Mouse (Mus musculus): ENCODE results near the gene Wdr45. TPM values are rescaled to one million over a fixed set of nuclear protein-coding genes. Genes with fewer than 3 reads are reported as not detected.

Gene Wdr45
- 23.7 TPM for polyA plus RNA-seq (2015; fragmentation: Illumina TruSeq; extraction: RNeasy Lipid Tissue Mini Kit (QIAGEN cat#74804); ENCODE audit: insufficient read depth, low read depth, low replicate concordance)

DNA sequence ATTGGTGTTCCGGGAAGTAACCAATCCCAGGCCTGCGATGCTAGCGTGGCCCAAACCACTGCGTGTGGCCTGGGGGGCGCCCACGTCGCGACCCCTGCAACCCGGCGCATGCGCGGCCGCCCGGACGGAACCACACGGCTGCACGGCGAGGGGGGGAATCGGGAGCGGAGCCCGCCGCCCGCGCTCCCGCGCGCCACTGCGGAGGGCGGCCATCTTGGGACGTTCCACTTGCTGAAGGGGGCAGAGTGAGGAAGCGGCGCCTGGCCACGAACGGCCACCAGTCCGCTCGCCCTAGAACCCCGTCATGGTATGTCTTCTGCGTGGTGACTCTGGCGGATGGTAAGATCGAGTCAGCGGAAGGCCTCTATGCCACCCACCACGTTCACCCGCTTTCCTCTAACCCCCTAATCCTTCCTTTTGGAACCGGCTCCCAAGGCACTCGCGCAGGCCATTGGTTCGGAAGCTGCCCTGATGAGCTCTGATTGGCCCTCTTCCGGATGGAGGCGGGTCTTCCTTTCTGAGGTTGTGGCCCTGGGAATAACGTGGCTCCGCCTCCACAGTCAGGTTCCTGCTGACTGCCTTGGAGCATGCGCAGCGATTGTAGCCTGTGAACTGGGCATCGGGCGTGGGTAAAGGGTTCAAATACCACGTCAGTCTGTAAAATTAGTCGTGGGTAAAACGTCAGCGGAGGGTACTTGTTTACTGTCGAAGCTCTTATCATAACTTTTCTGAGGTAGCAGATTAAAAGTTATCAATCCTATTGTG lies at the start of gene Wdr45:
Wdr45 (plus strand) TSS at position 199 of the 765 bp plus-strand sequence.

DNA sequence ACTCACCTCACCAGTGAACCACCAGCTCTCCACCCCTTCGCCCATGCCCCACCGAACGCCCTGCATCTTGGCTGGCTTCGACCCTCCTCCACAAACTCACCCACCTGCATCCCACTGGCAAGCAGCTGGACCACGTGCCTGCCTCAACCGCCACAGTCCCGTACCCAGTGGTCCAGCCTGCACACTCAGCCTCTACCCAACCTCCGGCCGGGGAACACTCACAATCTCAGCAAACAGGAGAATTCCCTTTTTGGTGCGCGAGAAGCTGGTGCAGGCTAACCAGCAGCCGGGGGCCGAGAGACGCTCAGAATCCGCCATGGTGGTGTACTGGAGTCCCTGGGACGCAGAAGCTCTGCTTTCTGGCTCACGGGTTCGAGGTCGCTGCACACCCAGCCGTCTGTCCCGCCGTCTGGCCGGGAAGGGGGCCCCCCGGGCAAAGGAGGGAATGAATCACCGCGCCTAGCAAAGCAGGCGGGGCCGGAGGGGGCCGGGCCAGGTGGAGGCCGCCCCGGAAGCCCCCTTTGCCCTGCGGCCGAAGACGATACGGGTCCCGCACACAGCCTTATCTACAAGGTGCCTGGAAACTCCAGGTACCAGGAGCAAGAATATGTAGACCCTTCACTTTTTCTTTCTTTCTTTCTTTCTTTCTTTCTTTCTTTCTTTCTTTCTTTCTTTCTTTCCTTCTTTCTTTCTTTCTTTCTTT lies 43.1 kb upstream of the Wdr45 start, which contains the start of gene Plp2:
Plp2 (minus strand) TSS at position 470 of the 703 bp plus-strand sequence.

DNA sequence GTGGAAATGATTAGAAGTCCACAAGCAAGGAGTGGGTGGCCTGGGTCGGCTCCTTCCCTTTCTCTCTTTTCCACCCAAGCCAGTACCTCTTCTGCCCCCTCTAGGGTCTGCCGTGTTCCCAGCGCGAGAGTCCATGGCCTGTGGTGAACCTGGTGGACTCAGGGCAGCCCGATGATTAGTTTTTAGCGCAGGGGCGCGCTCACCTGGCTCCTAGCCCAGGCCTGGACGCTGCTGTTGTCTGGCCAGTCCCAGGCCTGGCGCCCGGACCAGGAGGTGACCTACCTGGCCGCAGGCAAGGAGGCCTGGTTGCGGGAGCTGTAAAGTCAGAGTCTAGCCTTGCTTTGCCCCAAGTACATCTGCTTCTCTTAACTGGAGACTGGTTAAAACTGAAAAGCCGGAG lies 33.3 kb upstream of the Wdr45 start, which contains the start of gene Magix:
Magix (minus strand) TSS at position 388 of the 400 bp plus-strand sequence.

DNA sequence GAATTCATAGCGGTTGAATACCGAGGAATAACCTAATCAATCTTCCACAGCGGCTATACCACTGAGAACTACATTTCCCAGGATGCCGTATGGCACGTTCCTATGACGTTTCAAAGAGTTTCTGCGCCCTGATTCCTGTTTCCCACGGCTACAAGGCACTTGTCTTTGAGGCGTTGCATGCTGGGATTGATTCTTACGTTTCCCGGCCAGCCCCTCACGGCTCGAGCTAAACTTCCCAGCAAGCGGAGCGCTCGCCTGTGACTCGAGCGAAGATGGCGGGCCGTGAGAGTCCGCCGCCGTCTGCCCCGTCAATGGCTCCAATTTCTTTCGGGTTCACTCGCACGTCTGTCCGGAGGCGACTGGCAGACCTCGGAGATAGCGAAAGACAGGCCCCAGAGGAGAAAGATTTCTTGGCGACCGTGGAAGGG lies 17.2 kb upstream of the Wdr45 start, which contains the start of gene Gpkow:
Gpkow (plus strand) TSS at position 178 of the 428 bp plus-strand sequence.

DNA sequence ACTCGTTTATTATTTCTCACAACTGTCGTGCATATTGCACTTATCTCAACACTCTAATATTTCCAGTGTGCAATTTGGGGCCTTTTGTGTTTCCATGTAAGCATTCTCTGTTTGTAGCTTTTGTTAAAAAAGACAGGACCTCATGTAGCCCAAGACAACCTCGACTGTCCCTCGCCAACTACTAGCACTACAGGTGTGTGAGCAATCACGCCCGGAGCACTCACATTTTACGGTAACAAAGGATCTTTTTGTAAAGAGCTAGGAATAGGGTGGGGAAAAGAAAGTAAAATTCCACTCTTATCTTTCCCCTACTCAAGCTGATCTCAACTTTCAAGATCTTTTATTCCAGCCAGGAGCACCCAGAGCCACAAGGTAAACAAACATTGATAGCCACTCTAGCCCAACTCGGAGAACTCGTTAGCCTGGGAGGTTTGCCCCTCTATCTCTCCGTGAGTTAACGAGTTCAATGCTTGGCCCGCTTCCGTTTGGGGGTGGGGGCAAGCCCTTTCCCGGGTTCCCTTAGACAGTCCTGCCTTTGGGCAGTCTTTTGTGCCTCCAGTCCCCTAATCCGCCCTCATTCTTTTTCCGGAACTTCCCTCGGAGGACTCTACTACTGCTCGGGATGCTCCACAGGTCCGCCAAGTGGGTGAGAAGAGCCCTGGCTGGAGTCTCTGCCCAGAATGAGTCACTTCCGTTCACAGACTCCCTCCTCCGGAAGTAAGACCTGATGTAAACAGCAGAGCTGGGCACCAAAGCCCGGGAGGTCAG lies 7.6 kb downstream of the Wdr45 start, which contains the start of gene Gm45208:
Gm45208 (plus strand) TSS at position 732 of the 768 bp plus-strand sequence.

DNA sequence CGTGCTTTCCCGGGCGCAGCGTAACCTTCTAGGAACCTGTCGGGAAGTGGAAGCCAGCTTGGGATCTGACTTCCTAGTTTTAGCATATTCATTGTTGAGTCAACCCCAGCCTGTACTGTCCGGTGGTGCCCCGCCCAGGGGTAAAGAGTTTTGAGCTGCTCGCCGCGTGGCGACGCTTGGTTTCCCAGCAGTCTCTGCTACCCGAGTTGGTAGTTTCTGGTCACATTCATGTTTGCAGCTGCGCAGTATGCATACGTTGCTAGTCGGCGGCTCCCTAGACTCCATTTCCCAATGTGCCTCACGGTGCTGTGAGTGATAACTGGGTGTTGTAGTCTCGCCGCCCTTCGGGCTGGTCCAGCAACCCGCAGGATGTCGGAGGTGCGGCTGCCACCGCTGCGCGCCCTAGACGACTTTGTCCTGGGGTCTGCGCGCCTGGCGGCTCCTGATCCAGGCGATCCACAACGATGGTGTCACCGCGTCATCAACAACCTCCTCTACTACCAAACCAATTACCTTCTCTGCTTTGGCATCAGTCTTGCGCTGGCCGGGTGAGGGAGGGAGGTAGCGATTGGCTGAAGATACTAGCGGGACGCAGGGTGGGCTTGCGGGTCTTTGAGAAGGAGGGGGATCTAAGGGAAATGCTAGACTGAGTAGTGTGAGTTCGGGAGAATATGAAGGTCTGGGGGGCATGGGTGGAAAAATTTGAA lies 14.2 kb downstream of the Wdr45 start, which contains the start of gene Praf2:
Praf2 (plus strand) TSS at position 225 of the 707 bp plus-strand sequence.

DNA sequence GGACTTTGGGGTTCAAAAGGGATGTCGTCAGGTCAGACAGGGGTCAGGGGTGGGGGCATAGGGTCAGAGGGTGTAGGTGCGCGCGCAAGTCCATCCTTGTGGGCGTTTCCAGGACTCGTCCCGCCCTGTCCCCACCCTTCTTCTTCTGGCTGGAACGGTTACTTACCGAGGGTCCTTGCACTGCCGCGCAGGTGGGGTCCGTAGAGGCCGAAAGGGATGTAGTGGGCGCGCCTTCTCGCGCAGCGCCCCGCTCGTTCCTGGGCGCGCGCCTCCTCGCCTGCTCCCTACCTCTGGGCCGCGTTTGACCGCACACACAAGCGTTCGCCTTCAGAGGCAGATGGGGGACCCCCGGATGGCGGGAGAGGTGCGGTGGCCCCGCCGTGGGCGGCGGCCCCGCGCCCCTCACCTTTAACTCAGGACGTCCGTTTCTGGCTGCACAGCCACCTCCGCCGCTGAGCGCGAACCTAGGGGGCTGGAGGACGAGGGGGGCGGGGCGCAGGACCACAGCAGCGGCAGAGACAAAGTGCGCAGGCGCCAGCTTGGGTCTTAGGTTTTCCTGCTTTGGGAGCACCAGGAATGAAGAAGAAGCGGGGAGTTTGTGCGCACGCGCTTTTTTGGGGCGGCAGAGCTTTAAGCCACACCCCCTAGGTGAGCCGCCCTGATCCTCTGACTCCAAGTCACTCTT lies 36.4 kb downstream of the Wdr45 start, which contains the start of gene Ccdc120:
Ccdc120 (minus strand) TSS at position 474 of the 685 bp plus-strand sequence.

DNA sequence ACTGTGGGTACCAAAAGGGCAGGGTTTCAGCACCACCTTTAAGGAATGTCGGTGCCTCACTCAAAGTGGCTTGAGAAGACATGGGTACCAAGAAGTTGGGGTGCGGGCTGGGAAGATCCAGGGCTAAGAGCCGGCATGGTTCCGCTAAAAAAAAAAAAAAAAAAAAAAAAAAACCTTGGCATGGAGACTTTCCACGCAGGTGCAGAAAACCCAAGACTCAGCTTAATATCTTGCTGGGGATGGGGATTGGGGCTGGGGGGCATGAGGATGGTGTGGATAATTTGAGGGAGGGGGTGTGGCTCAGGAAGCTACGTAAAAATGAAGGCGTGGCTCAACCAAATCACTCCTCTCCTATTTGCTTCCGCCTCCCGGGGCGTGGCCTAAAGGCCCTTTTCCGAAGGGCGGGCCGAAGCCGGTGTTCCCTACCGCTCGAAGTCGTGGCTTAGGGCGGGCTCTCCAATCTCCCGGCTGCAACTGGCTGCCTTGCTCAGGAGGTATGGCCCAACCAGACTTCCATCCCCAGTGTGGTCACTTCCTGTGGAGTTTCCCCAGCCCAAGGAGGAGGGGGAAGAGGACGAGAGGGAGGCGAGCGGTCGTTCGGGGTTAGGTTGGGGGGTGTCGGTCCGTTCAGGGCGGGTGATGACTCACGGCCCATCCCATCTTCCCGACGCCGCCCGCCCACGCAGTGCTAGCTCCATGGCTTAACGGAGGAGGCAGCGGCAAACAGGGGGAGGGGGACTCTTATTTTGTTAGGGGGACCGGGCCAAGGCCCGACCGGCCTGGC lies 48.2 kb downstream of the Wdr45 start, which contains the start of gene Tfe3:
Tfe3 (plus strand) TSS at position 424 of the 784 bp plus-strand sequence.

Other genes with a start within 250 kb of the Wdr45 start
- gene Foxp3, start 140.7 kb upstream of the Wdr45 start, polyA plus RNA-seq (2015; fragmentation: Illumina TruSeq; extraction: RNeasy Lipid Tissue Mini Kit (QIAGEN cat#74804); ENCODE audit: insufficient read depth, low read depth, low replicate concordance), result not detected
- not detected for gene Ppp1r3f, start 140.1 kb upstream of the Wdr45 start, polyA plus RNA-seq (2015; fragmentation: Illumina TruSeq; extraction: RNeasy Lipid Tissue Mini Kit (QIAGEN cat#74804); ENCODE audit: insufficient read depth, low read depth, low replicate concordance)
- 6.4 TPM for gene Ccdc22, start 108.8 kb upstream of the Wdr45 start, polyA plus RNA-seq (2015; fragmentation: Illumina TruSeq; extraction: RNeasy Lipid Tissue Mini Kit (QIAGEN cat#74804); ENCODE audit: insufficient read depth, low read depth, low replicate concordance)
- gene Cacna1f, start 107.2 kb upstream of the Wdr45 start, polyA plus RNA-seq (2015; fragmentation: Illumina TruSeq; extraction: RNeasy Lipid Tissue Mini Kit (QIAGEN cat#74804); ENCODE audit: insufficient read depth, low read depth, low replicate concordance), result not detected
- gene Syp, start 75.9 kb upstream of the Wdr45 start, polyA plus RNA-seq (2015; fragmentation: Illumina TruSeq; extraction: RNeasy Lipid Tissue Mini Kit (QIAGEN cat#74804); ENCODE audit: insufficient read depth, low read depth, low replicate concordance), result 7.2 TPM
- 4.9 TPM for gene Prickle3, start 57.1 kb upstream of the Wdr45 start, polyA plus RNA-seq (2015; fragmentation: Illumina TruSeq; extraction: RNeasy Lipid Tissue Mini Kit (QIAGEN cat#74804); ENCODE audit: insufficient read depth, low read depth, low replicate concordance)
- 31.6 TPM for gene Plp2, start 42.9 kb upstream of the Wdr45 start, polyA plus RNA-seq (2015; fragmentation: Illumina TruSeq; extraction: RNeasy Lipid Tissue Mini Kit (QIAGEN cat#74804); ENCODE audit: insufficient read depth, low read depth, low replicate concordance)
- gene Magix, start 33.1 kb upstream of the Wdr45 start, polyA plus RNA-seq (2015; fragmentation: Illumina TruSeq; extraction: RNeasy Lipid Tissue Mini Kit (QIAGEN cat#74804); ENCODE audit: insufficient read depth, low read depth, low replicate concordance), result 3.1 TPM
- gene Gpkow, start 17.2 kb upstream of the Wdr45 start, polyA plus RNA-seq (2015; fragmentation: Illumina TruSeq; extraction: RNeasy Lipid Tissue Mini Kit (QIAGEN cat#74804); ENCODE audit: insufficient read depth, low read depth, low replicate concordance), result 6.6 TPM
- gene Gm45208, start 7.9 kb downstream of the Wdr45 start, polyA plus RNA-seq (2015; fragmentation: Illumina TruSeq; extraction: RNeasy Lipid Tissue Mini Kit (QIAGEN cat#74804); ENCODE audit: insufficient read depth, low read depth, low replicate concordance), result not detected
- gene Praf2, start 14.1 kb downstream of the Wdr45 start, polyA plus RNA-seq (2015; fragmentation: Illumina TruSeq; extraction: RNeasy Lipid Tissue Mini Kit (QIAGEN cat#74804); ENCODE audit: insufficient read depth, low read depth, low replicate concordance), result 8.7 TPM
- 2.0 TPM for gene Ccdc120, start 36.6 kb downstream of the Wdr45 start, polyA plus RNA-seq (2015; fragmentation: Illumina TruSeq; extraction: RNeasy Lipid Tissue Mini Kit (QIAGEN cat#74804); ENCODE audit: insufficient read depth, low read depth, low replicate concordance)
- 7.8 TPM for gene Tfe3, start 48.2 kb downstream of the Wdr45 start, polyA plus RNA-seq (2015; fragmentation: Illumina TruSeq; extraction: RNeasy Lipid Tissue Mini Kit (QIAGEN cat#74804); ENCODE audit: insufficient read depth, low read depth, low replicate concordance)
- gene Gripap1, start 75.4 kb downstream of the Wdr45 start, polyA plus RNA-seq (2015; fragmentation: Illumina TruSeq; extraction: RNeasy Lipid Tissue Mini Kit (QIAGEN cat#74804); ENCODE audit: insufficient read depth, low read depth, low replicate concordance), result 41.2 TPM
- gene Kcnd1, start 108.0 kb downstream of the Wdr45 start, polyA plus RNA-seq (2015; fragmentation: Illumina TruSeq; extraction: RNeasy Lipid Tissue Mini Kit (QIAGEN cat#74804); ENCODE audit: insufficient read depth, low read depth, low replicate concordance), result 1.8 TPM
- gene Otud5, start 127.0 kb downstream of the Wdr45 start, polyA plus RNA-seq (2015; fragmentation: Illumina TruSeq; extraction: RNeasy Lipid Tissue Mini Kit (QIAGEN cat#74804); ENCODE audit: insufficient read depth, low read depth, low replicate concordance), result 25.1 TPM
- 4.9 TPM for gene Pim2, start 163.9 kb downstream of the Wdr45 start, polyA plus RNA-seq (2015; fragmentation: Illumina TruSeq; extraction: RNeasy Lipid Tissue Mini Kit (QIAGEN cat#74804); ENCODE audit: insufficient read depth, low read depth, low replicate concordance)
- 10.3 TPM for gene Slc35a2, start 169.7 kb downstream of the Wdr45 start, polyA plus RNA-seq (2015; fragmentation: Illumina TruSeq; extraction: RNeasy Lipid Tissue Mini Kit (QIAGEN cat#74804); ENCODE audit: insufficient read depth, low read depth, low replicate concordance)
- gene Pqbp1, start 184.9 kb downstream of the Wdr45 start, polyA plus RNA-seq (2015; fragmentation: Illumina TruSeq; extraction: RNeasy Lipid Tissue Mini Kit (QIAGEN cat#74804); ENCODE audit: insufficient read depth, low read depth, low replicate concordance), result 23.2 TPM
- gene Timm17b, start 185.0 kb downstream of the Wdr45 start, polyA plus RNA-seq (2015; fragmentation: Illumina TruSeq; extraction: RNeasy Lipid Tissue Mini Kit (QIAGEN cat#74804); ENCODE audit: insufficient read depth, low read depth, low replicate concordance), result 18.8 TPM
- not detected for gene Gm10491, start 193.5 kb downstream of the Wdr45 start, polyA plus RNA-seq (2015; fragmentation: Illumina TruSeq; extraction: RNeasy Lipid Tissue Mini Kit (QIAGEN cat#74804); ENCODE audit: insufficient read depth, low read depth, low replicate concordance)
- not detected for gene Gm10490, start 195.2 kb downstream of the Wdr45 start, polyA plus RNA-seq (2015; fragmentation: Illumina TruSeq; extraction: RNeasy Lipid Tissue Mini Kit (QIAGEN cat#74804); ENCODE audit: insufficient read depth, low read depth, low replicate concordance)
- gene Pcsk1n, start 205.5 kb downstream of the Wdr45 start, polyA plus RNA-seq (2015; fragmentation: Illumina TruSeq; extraction: RNeasy Lipid Tissue Mini Kit (QIAGEN cat#74804); ENCODE audit: insufficient read depth, low read depth, low replicate concordance), result 20.9 TPM
- gene Eras, start 214.3 kb downstream of the Wdr45 start, polyA plus RNA-seq (2015; fragmentation: Illumina TruSeq; extraction: RNeasy Lipid Tissue Mini Kit (QIAGEN cat#74804); ENCODE audit: insufficient read depth, low read depth, low replicate concordance), result not detected
- gene Hdac6, start 233.6 kb downstream of the Wdr45 start, polyA plus RNA-seq (2015; fragmentation: Illumina TruSeq; extraction: RNeasy Lipid Tissue Mini Kit (QIAGEN cat#74804); ENCODE audit: insufficient read depth, low read depth, low replicate concordance), result 11.3 TPM

Data from pancreas, adult 10 weeks (tissue).